Mouse (Mus musculus): Measurements from ENCODE around the gene Pabpn1.

GRCm38 (mm10) chr14:54863501-54864312 is 28.6 kb upstream of the Pabpn1 start:
- TF ChIP-seq POLR2A (IDR thresholded peaks at IDR 0.05; ENCODE audit: low read depth, low read length) (peak; percentile 25), CTCF (conservative IDR thresholded peaks at IDR 0.05; ENCODE audit: insufficient read depth, insufficient read length, low read depth, low read length) (0 out of 2 replicates have a peak, but pooled peaks have one; percentile 6)

All from kidney, adult 2 months (tissue).